Mouse (Mus musculus): ENCODE measurements around the gene Herc2. TPM values are rescaled to one million over a fixed set of nuclear protein-coding genes. Genes with fewer than 3 reads are reported as not detected.

Gene Herc2
- polyA plus RNA-seq, 1 experiment from 2014 or later: 25.4 TPM

- no peak overlapping the region for H3K4me3 ChIP-seq (ENCODE audit: low read depth, low read length)
- no peak overlapping the region for H3K4me2 ChIP-seq (ENCODE audit: low read length)
- H3K9me3 ChIP-seq (ENCODE audit: control insufficient read depth, low read length): no peaks in the 10 kb centered on the region
- no peaks in the 10 kb centered on the region for H3K4me1 ChIP-seq (replicated peaks; ENCODE audit: control insufficient read depth, insufficient read depth, low read length)
- H3K27ac ChIP-seq (ENCODE audit: low read depth): no peak overlapping the region
- no peak overlapping the region for H3K9ac ChIP-seq (ENCODE audit: low read length)
- DNase-seq (ENCODE audit: low spot score) (no peak), ATAC-seq (replicated peaks; ENCODE audit: low FRiP score, low TSS enrichment, low read depth) (no peak)
- 89% methylated on average over 7 of the region's 7 CpGs for WGBS
- H3K27me3 ChIP-seq (replicated peaks; ENCODE audit: control insufficient read depth, insufficient read depth, low read length): no peaks in the 10 kb centered on the region
- H3K36me3 ChIP-seq (ENCODE audit: control insufficient read depth, insufficient read depth, low read length): peaks cover 50% of the 10 kb centered on the region
These were observed 88.7 kb downstream of the Herc2 start for GRCm38 (mm10) chr7:56138706-56139105.

- Histone ChIP-seq H3K4me2 (ENCODE audit: low read length) (no peak overlapping the region), H3K9me3 (ENCODE audit: control insufficient read depth, low read length) (no peaks in the 10 kb centered on the region), H3K4me3 (ENCODE audit: low read depth, low read length) (no peak overlapping the region), H3K36me3 (ENCODE audit: control insufficient read depth, insufficient read depth, low read length) (peaks cover 52% of the 10 kb centered on the region), H3K27me3 (replicated peaks; ENCODE audit: control insufficient read depth, insufficient read depth, low read length) (no peaks in the 10 kb centered on the region), H3K4me1 (replicated peaks; ENCODE audit: control insufficient read depth, insufficient read depth, low read length) (no peaks in the 10 kb centered on the region), H3K27ac (ENCODE audit: low read depth) (no peak overlapping the region), H3K9ac (ENCODE audit: low read length) (no peak overlapping the region)
- no peak for DNase-seq (ENCODE audit: low spot score)
- no peak for ATAC-seq (replicated peaks; ENCODE audit: low FRiP score, low TSS enrichment, low read depth)
- WGBS: 93% methylated on average over 3 of the region's 3 CpGs
These were observed 96.4 kb downstream of the Herc2 start for GRCm38 (mm10) chr7:56146424-56146823.

- WGBS: 92% methylated on average over 7 of the region's 7 CpGs
- no peak overlapping the region for H3K9ac ChIP-seq (ENCODE audit: low read length)
These were observed 98.9 kb downstream of the Herc2 start for GRCm38 (mm10) chr7:56148925-56149324.

DNA sequence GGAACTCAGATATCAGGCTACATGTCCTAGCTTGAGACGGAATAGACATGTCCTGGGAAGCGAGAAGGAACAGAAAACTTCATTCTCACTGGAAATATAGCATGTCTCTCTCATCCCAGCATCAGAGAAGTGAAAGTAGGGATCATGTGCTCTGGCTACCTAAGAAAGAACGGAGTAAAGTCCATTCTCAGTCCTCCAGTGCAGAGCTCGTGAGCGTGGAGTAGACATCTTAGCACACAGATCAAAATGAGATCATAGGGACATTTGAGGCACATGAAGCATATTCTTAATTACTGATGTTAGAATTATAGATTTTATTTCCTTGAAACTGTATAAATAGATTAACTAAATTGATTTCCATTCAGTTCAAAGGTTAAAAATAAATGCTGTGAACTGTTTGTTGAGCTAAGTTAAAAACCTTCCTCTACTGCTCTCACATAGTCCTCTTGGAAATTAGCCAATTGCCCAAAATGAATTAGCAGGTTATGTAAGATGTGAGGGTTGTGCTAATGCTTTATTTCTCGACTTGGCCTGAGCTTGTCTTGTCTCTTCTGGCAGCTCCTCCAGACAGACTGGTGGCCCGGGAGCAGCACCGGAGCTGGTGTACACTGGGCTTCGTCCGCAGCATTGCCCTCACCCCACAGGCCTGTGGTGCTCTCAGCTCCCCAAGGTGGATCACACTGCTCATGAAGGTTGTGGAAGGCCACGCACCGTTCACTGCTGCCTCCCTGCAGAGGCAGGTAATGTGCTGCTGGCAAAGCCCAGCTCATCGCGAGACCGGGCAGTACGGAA, 102.1 kb downstream of the Herc2 start:
- no peak overlapping the region for H3K4me2 ChIP-seq (ENCODE audit: low read length)
- WGBS: 94% methylated on average over 16 of the region's 16 CpGs
- H3K4me1 ChIP-seq (replicated peaks; ENCODE audit: control insufficient read depth, insufficient read depth, low read length): no peaks in the 10 kb centered on the region
- H3K9me3 ChIP-seq (ENCODE audit: control insufficient read depth, low read length): no peaks in the 10 kb centered on the region
- H3K4me3 ChIP-seq (ENCODE audit: low read depth, low read length): no peak overlapping the region
- H3K9ac ChIP-seq (ENCODE audit: low read length): no peak overlapping the region
- no peaks in the 10 kb centered on the region for H3K27me3 ChIP-seq (replicated peaks; ENCODE audit: control insufficient read depth, insufficient read depth, low read length)
- peaks cover 73% of the 10 kb centered on the region for H3K36me3 ChIP-seq (ENCODE audit: control insufficient read depth, insufficient read depth, low read length)
- no peak overlapping the region for H3K27ac ChIP-seq (ENCODE audit: low read depth)
- no peak for DNase-seq (ENCODE audit: low spot score)
- ATAC-seq (replicated peaks; ENCODE audit: low FRiP score, low TSS enrichment, low read depth): no peak

More at GRCm38 (mm10) chr7:56148925-56149324, 98.9 kb downstream of the Herc2 start:
- Histone ChIP-seq H3K27me3 (replicated peaks; ENCODE audit: control insufficient read depth, insufficient read depth, low read length) (no peaks in the 10 kb centered on the region), H3K9me3 (ENCODE audit: control insufficient read depth, low read length) (no peaks in the 10 kb centered on the region), H3K36me3 (ENCODE audit: control insufficient read depth, insufficient read depth, low read length) (peaks cover 68% of the 10 kb centered on the region), H3K4me1 (replicated peaks; ENCODE audit: control insufficient read depth, insufficient read depth, low read length) (no peaks in the 10 kb centered on the region), H3K4me2 (ENCODE audit: low read length) (no peak overlapping the region), H3K27ac (ENCODE audit: low read depth) (no peak overlapping the region), H3K4me3 (ENCODE audit: low read depth, low read length) (no peak overlapping the region)
- ATAC-seq (replicated peaks; ENCODE audit: low FRiP score, low TSS enrichment, low read depth): no peak
- DNase-seq (ENCODE audit: low spot score): no peak

DNA sequence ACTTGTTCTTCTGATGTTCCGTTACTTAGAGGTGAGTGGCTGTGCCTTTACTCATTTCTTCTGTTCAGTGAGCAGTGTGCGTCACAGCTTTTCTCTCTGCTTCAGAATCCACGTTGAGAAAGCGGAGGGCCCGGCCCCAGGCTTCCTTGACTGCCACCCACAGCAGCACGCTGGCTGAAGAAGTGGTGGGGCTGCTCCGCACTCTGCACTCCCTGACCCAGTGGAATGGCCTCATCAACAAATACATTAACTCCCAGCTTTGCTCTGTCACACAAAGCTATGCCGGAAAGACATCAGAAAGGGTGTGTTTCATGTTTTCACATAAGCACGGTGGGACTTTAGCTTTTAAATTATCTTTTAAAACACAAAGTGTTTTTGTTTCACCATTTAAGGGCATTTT, 103.2 kb downstream of the Herc2 start:
- DNase-seq (ENCODE audit: low spot score) (no peak), ATAC-seq (replicated peaks; ENCODE audit: low FRiP score, low TSS enrichment, low read depth) (no peak)
- no peak overlapping the region for H3K9ac ChIP-seq (ENCODE audit: low read length)
- H3K4me2 ChIP-seq (ENCODE audit: low read length): no peak overlapping the region
- H3K4me3 ChIP-seq (ENCODE audit: low read depth, low read length): no peak overlapping the region
- H3K36me3 ChIP-seq (ENCODE audit: control insufficient read depth, insufficient read depth, low read length): peaks cover 77% of the 10 kb centered on the region
- no peaks in the 10 kb centered on the region for H3K9me3 ChIP-seq (ENCODE audit: control insufficient read depth, low read length)
- no peaks in the 10 kb centered on the region for H3K4me1 ChIP-seq (replicated peaks; ENCODE audit: control insufficient read depth, insufficient read depth, low read length)
- H3K27ac ChIP-seq (ENCODE audit: low read depth): no peak overlapping the region
- 90% methylated on average over 9 of the region's 9 CpGs for WGBS
- no peaks in the 10 kb centered on the region for H3K27me3 ChIP-seq (replicated peaks; ENCODE audit: control insufficient read depth, insufficient read depth, low read length)

- H3K9me3 ChIP-seq (ENCODE audit: control insufficient read depth, low read length): no peaks in the 10 kb centered on the region
- WGBS: 87% methylated on average over 12 of the region's 12 CpGs
- no peaks in the 10 kb centered on the region for H3K27me3 ChIP-seq (replicated peaks; ENCODE audit: control insufficient read depth, insufficient read depth, low read length)
- ATAC-seq (replicated peaks; ENCODE audit: low FRiP score, low TSS enrichment, low read depth) (no peak), DNase-seq (ENCODE audit: low spot score) (no peak)
- H3K4me1 ChIP-seq (replicated peaks; ENCODE audit: control insufficient read depth, insufficient read depth, low read length): no peaks in the 10 kb centered on the region
- peaks cover 78% of the 10 kb centered on the region for H3K36me3 ChIP-seq (ENCODE audit: control insufficient read depth, insufficient read depth, low read length)
- H3K27ac ChIP-seq (ENCODE audit: low read depth): no peak overlapping the region
- no peak overlapping the region for H3K4me2 ChIP-seq (ENCODE audit: low read length)
- no peak overlapping the region for H3K4me3 ChIP-seq (ENCODE audit: low read depth, low read length)
- H3K9ac ChIP-seq (ENCODE audit: low read length): no peak overlapping the region
These were observed 103.6 kb downstream of the Herc2 start for GRCm38 (mm10) chr7:56153625-56154024.

DNA sequence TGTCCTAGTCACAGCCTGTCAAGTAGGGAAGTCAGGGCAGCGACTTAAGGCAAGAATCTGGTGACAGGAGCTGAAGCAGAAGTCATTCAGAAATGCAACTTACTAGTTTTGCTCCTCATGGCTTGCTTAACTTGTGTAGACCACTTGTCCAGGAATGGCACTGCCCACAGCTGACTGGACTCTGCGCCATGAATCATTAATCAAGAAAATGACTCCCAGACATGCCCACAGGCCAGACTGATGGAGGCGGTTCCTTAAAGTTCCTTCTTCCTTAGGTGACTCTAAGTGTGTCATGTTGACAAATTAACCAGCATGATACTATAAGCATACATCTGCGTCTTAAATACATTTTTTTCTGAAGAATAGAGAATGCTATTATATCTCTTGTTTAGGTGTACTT, 113.3 kb downstream of the Herc2 start:
- Histone ChIP-seq H3K36me3 (ENCODE audit: control insufficient read depth, insufficient read depth, low read length) (peaks cover 39% of the 10 kb centered on the region), H3K27ac (ENCODE audit: low read depth) (no peak overlapping the region), H3K9ac (ENCODE audit: low read length) (no peak overlapping the region), H3K4me3 (ENCODE audit: low read depth, low read length) (no peak overlapping the region), H3K27me3 (replicated peaks; ENCODE audit: control insufficient read depth, insufficient read depth, low read length) (no peaks in the 10 kb centered on the region), H3K4me1 (replicated peaks; ENCODE audit: control insufficient read depth, insufficient read depth, low read length) (no peaks in the 10 kb centered on the region), H3K9me3 (ENCODE audit: control insufficient read depth, low read length) (no peaks in the 10 kb centered on the region), H3K4me2 (ENCODE audit: low read length) (no peak overlapping the region)
- DNase-seq (ENCODE audit: low spot score): no peak
- no peak for ATAC-seq (replicated peaks; ENCODE audit: low FRiP score, low TSS enrichment, low read depth)
- WGBS: 90% methylated on average over 4 of the region's 4 CpGs

- WGBS: 72% methylated on average over 7 of the region's 7 CpGs
- Histone ChIP-seq H3K36me3 (ENCODE audit: control insufficient read depth, insufficient read depth, low read length) (peaks cover 36% of the 10 kb centered on the region), H3K4me2 (ENCODE audit: low read length) (no peak overlapping the region), H3K27me3 (replicated peaks; ENCODE audit: control insufficient read depth, insufficient read depth, low read length) (no peaks in the 10 kb centered on the region), H3K9ac (ENCODE audit: low read length) (no peak overlapping the region), H3K4me1 (replicated peaks; ENCODE audit: control insufficient read depth, insufficient read depth, low read length) (no peaks in the 10 kb centered on the region), H3K9me3 (ENCODE audit: control insufficient read depth, low read length) (no peaks in the 10 kb centered on the region), H3K4me3 (ENCODE audit: low read depth, low read length) (no peak overlapping the region), H3K27ac (ENCODE audit: low read depth) (no peak overlapping the region)
- no peak for ATAC-seq (replicated peaks; ENCODE audit: low FRiP score, low TSS enrichment, low read depth)
- no peak for DNase-seq (ENCODE audit: low spot score)
These were observed 118.7 kb downstream of the Herc2 start for GRCm38 (mm10) chr7:56168713-56169112.

- no peak for DNase-seq (ENCODE audit: low spot score)
- WGBS: 77% methylated on average over 3 of the region's 3 CpGs
- ATAC-seq (replicated peaks; ENCODE audit: low FRiP score, low TSS enrichment, low read depth): no peak
These were observed 127.4 kb downstream of the Herc2 start for GRCm38 (mm10) chr7:56177371-56177770.

More at GRCm38 (mm10) chr7:56177371-56177770, 127.4 kb downstream of the Herc2 start:
- H3K4me2 ChIP-seq (ENCODE audit: low read length): no peak overlapping the region
- H3K4me1 ChIP-seq (replicated peaks; ENCODE audit: control insufficient read depth, insufficient read depth, low read length): no peaks in the 10 kb centered on the region
- H3K4me3 ChIP-seq (ENCODE audit: low read depth, low read length): no peak overlapping the region
- no peak overlapping the region for H3K27ac ChIP-seq (ENCODE audit: low read depth)
- no peaks in the 10 kb centered on the region for H3K9me3 ChIP-seq (ENCODE audit: control insufficient read depth, low read length)
- H3K27me3 ChIP-seq (replicated peaks; ENCODE audit: control insufficient read depth, insufficient read depth, low read length): no peaks in the 10 kb centered on the region
- no peak overlapping the region for H3K9ac ChIP-seq (ENCODE audit: low read length)
- H3K36me3 ChIP-seq (ENCODE audit: control insufficient read depth, insufficient read depth, low read length): peaks cover 34% of the 10 kb centered on the region

Measured in intestine, embryonic 14.5 days (tissue).